Mouse (Mus musculus): Measurements from ENCODE around the gene Nav2.

- TF ChIP-seq E2F4 (IDR thresholded peaks at IDR 0.05; ENCODE audit: borderline replicate concordance, low read depth, low read length) (no peak), CTCF (IDR thresholded peaks at IDR 0.05 in 2 of 3, conservative IDR thresholded peaks at IDR 0.05 in 1 of 3; ENCODE audit: control insufficient read depth in 1 of 3, insufficient read depth in 1 of 3, low read depth in 2 of 3, low read length in 3 of 3, poor library complexity in 1 of 3, severe bottlenecking in 1 of 3) (no peak), GABPA (IDR thresholded peaks at IDR 0.05; ENCODE audit: low read depth, low read length) (no peak), BHLHE40 (IDR thresholded peaks at IDR 0.05; ENCODE audit: borderline replicate concordance, low read depth, low read length) (no peak), HCFC1 (IDR thresholded peaks at IDR 0.05; ENCODE audit: low read depth, low read length) (no peak)
Observed at GRCm38 (mm10) chr7:49513763-49514437, 605.4 kb downstream of the Nav2 start.

Measured in MEL (cell line).